Mouse (Mus musculus) cortical plate, adult 2 months (tissue): ENCODE data around the gene Mylk3. TPM values are rescaled to one million over a fixed set of nuclear protein-coding genes. Genes with fewer than 3 reads are reported as not detected.

ENCODE experiments used
- H3K27ac ChIP-seq: fragments of 200-500 bp; 2 replicates; pipeline ENCODE4 v1.5.1; 2012; ENCODE audit warnings: low read length, control low read depth, inconsistent platforms; ENCODE audit not compliant: insufficient read depth
- H3K4me1 ChIP-seq: fragments of 200-500 bp; 2 replicates; pipeline ENCODE4 v1.6.1; 2011; ENCODE audit warnings: low read length; ENCODE audit not compliant: control insufficient read depth, insufficient read depth
- H3K4me3 ChIP-seq: fragments of 200-500 bp; 2 replicates; pipeline ENCODE4 v1.5.1; 2011; ENCODE audit warnings: mild to moderate bottlenecking, low read length, control low read depth; ENCODE audit not compliant: insufficient read depth
- CTCF ChIP-seq: fragments of 200-500 bp; IDR thresholded peaks from 2 replicates; pipeline ENCODE4 v1.5.1; 2011; ENCODE audit warnings: mild to moderate bottlenecking, control low read depth, low read length; ENCODE audit not compliant: insufficient read depth; ENCODE audit errors: extremely low read depth
- POLR2A ChIP-seq: fragments of 200-500 bp; IDR thresholded peaks from 2 replicates; pipeline ENCODE4 v1.6.1; 2011; ENCODE audit warnings: mild to moderate bottlenecking, low read length, control low read depth; ENCODE audit not compliant: insufficient read depth; ENCODE audit errors: extremely low read depth
- polyA plus RNA-seq: library from polyadenylated mRNA; depleted of rRNA; stranded (reverse); fragments of >200 nt; gene quantifications from 2 replicates; pipeline ENCODE4 v1.2.3, GENCODE M21; 2012

Gene Mylk3
- polyA plus RNA-seq, 1 experiment = 4.3 TPM

DNA sequence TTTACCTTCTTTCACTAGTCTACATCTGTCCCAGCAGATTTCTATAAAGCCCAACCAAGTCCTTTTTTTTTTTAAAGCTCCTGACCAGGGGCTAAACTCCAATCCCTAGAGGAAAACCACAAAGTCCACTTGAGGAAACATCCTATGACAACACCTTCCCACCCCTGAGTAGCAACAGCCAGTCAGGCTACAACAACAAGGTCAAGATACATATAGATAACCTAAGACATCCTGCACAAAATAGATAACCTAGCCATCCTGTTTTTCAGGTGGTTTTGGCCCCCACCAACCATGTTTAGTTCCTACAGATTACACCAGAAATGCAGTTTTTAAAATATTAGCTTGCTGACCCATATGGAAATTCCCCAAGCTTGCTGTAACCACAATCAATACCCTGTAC lies 51.0 kb downstream of the Mylk3 start:
- Histone ChIP-seq H3K4me1 (no peaks in the 10 kb centered on the region), H3K4me3 (no peak overlapping the region), H3K27ac (no peak overlapping the region)
- TF ChIP-seq CTCF (no peak), POLR2A (no peak)

DNA sequence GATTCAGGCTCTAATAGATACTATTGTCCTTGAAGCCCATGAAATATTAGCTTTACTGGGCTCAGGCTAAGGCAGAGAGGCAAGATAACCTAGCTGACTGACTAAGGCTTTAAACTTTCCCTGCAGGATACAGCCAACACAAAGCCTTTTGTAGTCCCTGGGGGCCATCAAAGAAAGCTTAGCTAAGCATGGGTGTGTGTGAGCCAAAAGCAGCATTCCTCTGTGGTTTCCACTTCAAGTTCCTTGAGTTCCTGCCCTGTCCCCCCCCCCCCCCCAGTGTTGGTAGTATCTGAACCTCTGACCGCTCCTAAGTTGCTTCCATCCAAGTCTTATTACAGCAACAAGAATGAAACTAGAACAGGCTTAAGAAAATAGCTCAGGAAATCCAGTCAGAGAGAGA lies 56.6 kb downstream of the Mylk3 start:
- no peak overlapping the region for H3K27ac ChIP-seq
- H3K4me3 ChIP-seq = no peak overlapping the region
- TF ChIP-seq POLR2A (no peak), CTCF (no peak)

DNA sequence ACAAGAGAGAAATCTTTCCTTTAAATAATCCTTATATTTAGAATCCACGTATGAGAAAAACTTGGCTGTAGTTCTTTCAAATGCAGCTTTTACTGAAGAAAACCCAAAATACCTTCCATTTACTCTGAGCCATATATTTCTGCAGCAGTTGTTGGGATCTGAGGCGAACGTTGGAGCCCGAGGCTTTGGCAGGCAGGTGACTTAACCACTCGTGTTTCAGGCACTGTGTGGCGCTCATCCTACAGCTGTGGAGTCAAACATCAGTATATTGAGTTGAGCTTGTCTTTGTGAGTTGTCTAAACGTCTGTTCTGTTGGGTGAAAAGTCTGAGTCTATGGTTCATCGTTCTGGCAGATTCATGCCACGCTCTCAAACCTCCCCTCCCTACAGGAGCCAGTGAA lies 59.1 kb downstream of the Mylk3 start:
- no peak for TF ChIP-seq CTCF
- TF ChIP-seq POLR2A = no peak

More for the DNA sequence above, 56.6 kb downstream of the Mylk3 start:
- H3K4me1 ChIP-seq = no peaks in the 10 kb centered on the region

DNA sequence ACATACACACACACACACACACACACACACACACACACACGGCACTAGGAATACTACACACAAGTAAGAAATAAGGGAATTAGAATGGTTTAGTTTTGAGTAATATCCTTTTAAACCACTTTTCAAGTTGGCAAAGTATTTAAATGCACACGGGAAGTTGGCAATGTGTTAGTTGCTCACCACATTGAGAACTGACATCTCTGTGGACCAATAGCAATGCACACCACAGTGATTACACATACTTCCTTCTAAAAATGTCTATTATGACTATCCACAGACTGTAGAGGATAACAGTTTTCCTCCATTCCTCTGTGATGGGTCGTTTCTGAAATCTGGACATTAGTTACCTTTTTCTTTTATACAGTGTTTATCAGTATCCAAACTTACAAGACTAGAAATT lies 63.1 kb downstream of the Mylk3 start:
- Histone ChIP-seq H3K4me1 (no peaks in the 10 kb centered on the region), H3K27ac (no peak overlapping the region), H3K4me3 (no peak overlapping the region)
- TF ChIP-seq CTCF (no peak), POLR2A (no peak)

More for the DNA sequence above, 59.1 kb downstream of the Mylk3 start:
- no peaks in the 10 kb centered on the region for H3K4me1 ChIP-seq
- H3K4me3 ChIP-seq = no peak overlapping the region
- H3K27ac ChIP-seq = no peak overlapping the region

DNA sequence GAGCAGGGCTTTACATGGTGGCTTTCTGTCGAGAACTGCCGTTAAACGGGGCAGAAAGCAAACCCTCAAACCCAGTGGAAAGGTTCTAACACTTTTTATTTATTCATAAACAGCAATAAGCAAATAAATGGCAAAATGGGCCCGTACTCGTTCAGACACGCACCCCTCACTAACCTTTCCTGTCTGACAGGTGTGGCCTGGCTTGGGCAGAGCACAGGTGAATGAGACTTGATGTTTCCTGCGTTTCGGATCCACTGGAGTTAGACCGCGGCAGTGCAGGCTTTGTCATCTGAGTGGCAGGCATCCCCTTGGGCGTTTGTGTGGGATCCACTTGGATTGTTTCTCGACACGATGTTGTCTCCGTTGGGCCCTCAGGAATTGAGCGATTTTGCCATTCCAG lies 64.2 kb downstream of the Mylk3 start:
- Histone ChIP-seq H3K4me1 (no peaks in the 10 kb centered on the region), H3K4me3 (no peak overlapping the region), H3K27ac (no peak overlapping the region)
- TF ChIP-seq CTCF = no peak
- no peak for TF ChIP-seq POLR2A

DNA sequence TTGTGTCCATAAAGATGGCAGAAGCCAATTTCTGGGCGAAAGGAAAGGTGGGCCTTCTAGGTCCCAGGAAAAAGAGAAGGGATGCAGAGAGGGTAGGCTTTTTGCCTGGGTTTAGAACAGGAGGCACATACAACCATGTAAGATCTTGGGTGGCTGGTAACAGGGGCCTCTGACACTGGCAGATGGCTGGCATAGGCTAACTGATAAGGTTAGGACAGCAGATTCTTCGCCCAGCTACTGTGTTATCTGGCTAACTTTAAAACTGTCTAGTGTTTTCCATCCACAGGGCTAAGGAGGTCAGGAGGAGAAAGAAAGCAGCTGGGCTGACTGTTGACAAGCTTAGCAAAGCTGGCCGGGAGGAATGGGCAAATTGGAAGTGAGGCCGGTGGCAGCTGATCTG lies 67.6 kb downstream of the Mylk3 start:
- Histone ChIP-seq H3K4me3 (no peak overlapping the region), H3K27ac (no peak overlapping the region), H3K4me1 (no peaks in the 10 kb centered on the region)
- TF ChIP-seq CTCF (no peak), POLR2A (no peak)

DNA sequence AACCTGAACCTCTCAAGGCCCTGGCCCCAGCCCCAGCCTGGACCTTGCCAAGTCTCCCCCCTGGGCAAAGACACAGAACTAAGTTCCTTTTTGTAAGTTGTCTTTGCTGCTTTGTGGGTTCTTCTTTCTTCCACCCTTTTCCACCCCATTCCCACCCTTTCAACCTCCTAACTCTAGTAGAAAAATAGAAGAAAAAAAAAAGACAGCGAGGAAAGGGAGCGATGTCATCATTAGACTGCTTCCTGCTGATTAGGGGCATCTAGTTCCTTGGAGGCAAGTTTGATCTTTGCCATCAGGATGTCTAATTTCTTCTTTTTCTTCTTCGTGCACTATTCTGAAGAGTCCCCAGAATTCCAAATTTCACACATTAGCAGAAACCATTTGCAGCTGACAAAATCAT lies 73.1 kb downstream of the Mylk3 start:
- no peak overlapping the region for H3K27ac ChIP-seq
- TF ChIP-seq POLR2A = no peak
- no peak for TF ChIP-seq CTCF
- no peaks in the 10 kb centered on the region for H3K4me1 ChIP-seq
- no peak overlapping the region for H3K4me3 ChIP-seq

DNA sequence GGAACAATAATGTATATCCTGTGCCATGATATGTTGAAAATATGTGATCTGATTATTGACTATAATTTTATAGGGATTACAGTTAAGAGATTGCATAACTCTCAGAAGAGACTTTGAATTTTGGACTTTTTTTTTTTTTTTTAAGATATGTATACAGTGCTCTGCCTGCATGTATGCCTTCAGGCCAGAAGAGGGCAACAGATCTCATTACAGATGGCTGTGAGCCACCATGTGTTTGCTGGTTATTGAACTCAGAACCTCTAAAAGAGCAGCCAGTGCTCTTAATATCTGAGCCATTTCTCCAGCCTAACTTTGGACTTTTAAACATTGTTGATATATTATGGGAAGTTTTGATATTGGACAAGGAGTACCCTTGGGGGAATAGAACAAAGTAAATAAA lies 74.4 kb downstream of the Mylk3 start:
- TF ChIP-seq CTCF = peak; percentile 51
- TF ChIP-seq POLR2A = no peak
- Histone ChIP-seq H3K4me1 (no peaks in the 10 kb centered on the region), H3K27ac (no peak overlapping the region), H3K4me3 (no peak overlapping the region)

DNA sequence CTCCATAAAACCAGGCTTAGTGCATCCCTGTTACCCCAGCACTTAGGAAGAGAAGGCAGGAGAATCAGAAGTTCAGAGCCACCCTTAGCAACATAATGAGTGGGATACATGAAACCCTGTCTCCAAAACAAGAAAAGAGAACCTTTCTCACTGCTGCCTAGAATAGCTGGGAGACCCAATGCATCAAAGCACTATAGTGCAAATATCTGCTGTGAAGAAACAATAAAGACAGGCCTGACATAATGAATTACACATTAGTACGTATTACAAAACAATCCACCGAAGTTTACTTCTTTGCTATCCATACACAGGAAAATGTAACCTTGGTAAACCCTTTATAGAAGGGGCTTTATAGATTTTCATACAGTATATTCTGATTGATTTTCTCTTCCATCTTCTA lies 77.6 kb downstream of the Mylk3 start:
- no peak for TF ChIP-seq CTCF
- no peak for TF ChIP-seq POLR2A
- H3K27ac ChIP-seq = no peak overlapping the region
- no peak overlapping the region for H3K4me3 ChIP-seq
- no peaks in the 10 kb centered on the region for H3K4me1 ChIP-seq

DNA sequence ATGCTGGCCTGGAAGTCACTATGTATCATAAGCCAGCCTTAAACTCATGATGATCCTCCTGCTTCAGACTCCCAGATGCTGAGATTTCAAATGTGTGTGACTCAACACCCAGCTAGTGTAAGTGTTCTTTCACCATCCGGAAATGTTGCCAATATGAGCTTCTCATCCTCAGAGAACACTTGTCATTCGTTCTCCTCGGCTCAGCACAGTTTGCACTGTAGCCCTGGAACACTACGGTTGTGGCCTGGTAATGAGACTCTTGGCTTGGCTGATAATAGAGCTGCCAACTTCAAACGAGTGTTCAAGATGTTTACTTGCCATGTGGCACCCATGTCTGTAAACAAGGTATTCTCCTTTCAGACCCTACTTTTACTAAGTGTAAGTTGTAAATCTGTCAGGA lies 82.6 kb downstream of the Mylk3 start:
- Histone ChIP-seq H3K27ac (no peak overlapping the region), H3K4me3 (no peak overlapping the region), H3K4me1 (peaks cover under 1% of the 10 kb centered on the region; the same call in 1 of the 2 replicates)
- TF ChIP-seq POLR2A (no peak), CTCF (no peak)
